Mouse (Mus musculus) bone marrow, adult 2 months (tissue): ENCODE measurements around the gene Aif1.

Experiments used
- CTCF ChIP-seq: fragments of 200-500 bp; IDR thresholded peaks from 2 replicates; pipeline ENCODE4 v1.5.1; 2011; ENCODE audit warnings: low read length, control low read depth; ENCODE audit not compliant: control insufficient read depth, insufficient read depth
- POLR2A ChIP-seq: fragments of 200-500 bp; IDR thresholded peaks from 2 replicates; pipeline ENCODE4 v1.6.1; 2011; ENCODE audit warnings: low read depth, mild to moderate bottlenecking, control low read depth, low read length, borderline replicate concordance; ENCODE audit not compliant: control insufficient read depth

DNA sequence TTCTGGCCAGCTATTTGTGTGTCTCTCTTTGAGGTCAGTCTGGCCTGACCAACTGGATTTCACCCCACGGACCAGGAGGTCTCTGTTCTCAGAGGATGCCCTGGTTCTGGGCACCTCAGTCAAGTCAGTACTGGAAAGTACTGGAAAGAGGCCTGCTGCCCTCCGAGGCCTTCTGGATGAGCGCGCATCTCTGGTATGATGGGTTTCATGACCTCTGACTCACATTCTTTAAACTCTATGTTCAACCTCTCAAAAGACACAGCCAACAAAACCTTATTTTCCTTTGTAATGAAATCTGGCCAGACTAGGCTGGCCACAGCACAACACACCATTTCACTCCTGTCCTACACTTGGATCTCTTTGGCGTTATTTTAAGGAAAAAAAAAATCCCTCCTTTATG lies 49.6 kb upstream of the Aif1 start:
- no peak for TF ChIP-seq CTCF
- no peak for TF ChIP-seq POLR2A
